Mouse (Mus musculus): ENCODE measurements around the gene Slc35a3. TPM values are rescaled to one million over a fixed set of nuclear protein-coding genes. Genes with fewer than 3 reads are reported as not detected.

The Slc35a3 gene
- total RNA-seq, 2 experiments from 2014 or later = 10.6 to 11.8 TPM

- no peak for DNase-seq
These were observed 74.1 kb downstream of the Slc35a3 start for GRCm38 (mm10) chr3:116638572-116638971.

GRCm38 (mm10) chr3:116637693-116638476, 74.7 kb downstream of the Slc35a3 start:
- DNase-seq = no peak

DNA sequence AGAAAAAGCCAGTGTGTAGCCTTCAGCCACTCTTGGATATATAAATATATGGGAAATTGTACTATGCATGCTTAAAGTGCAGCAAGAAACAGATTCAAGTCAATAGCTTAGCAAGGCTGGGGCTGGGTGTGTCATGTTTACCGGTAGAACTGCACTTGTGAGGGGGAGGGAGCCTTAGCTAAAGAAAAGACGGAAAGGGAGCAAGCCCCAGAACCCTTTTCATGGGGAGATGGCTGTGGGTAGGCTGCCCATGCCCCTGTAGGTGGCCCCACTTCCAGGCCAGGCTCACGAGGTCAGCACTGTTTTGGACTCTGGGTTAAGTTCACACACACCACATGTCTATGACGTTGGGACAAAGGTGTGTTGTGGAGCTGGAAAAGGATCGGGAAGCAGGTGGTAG, 76.8 kb downstream of the Slc35a3 start:
- no peak for DNase-seq

DNA sequence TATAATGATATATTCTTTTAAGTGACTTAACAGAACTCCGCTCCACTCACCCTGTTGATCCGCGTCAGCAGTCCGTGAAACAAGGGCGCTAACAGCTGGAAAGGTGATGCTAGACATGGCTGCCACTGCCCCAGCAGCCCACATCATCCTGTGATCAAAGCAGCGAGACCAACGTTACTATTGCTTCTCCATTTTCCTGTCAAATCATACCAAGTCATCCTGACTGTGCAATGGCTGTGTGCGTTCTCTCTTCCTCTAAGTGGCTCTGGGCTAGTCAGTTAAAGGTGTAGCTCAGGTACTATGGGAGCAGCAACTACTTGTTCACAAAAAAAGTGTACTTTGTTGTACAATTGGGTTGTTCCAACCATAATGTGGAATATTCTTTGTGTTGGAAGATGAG, 77.8 kb downstream of the Slc35a3 start:
- no peak for DNase-seq

DNA sequence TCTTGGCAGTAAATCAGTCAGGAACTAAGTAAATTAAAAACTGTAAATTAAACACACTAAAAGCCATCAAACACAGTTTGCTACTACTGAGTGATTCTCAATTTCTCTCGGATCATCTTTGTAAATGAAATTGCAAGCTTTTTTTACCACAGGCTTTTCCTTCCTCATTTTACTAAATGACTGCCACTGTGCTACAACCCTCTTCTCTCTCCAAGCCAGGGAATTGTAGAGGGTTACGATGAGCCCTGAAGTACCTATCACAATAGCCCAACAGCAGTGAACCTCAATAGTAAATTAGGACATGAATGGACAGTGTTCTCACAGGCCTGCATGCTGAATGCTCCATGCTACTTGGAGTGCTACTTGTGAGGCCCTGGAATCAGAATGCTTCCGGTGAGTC, 78.5 kb downstream of the Slc35a3 start:
- no peak for DNase-seq

GRCm38 (mm10) chr3:116632971-116633370, 79.7 kb downstream of the Slc35a3 start:
- DNase-seq = no peak

DNA sequence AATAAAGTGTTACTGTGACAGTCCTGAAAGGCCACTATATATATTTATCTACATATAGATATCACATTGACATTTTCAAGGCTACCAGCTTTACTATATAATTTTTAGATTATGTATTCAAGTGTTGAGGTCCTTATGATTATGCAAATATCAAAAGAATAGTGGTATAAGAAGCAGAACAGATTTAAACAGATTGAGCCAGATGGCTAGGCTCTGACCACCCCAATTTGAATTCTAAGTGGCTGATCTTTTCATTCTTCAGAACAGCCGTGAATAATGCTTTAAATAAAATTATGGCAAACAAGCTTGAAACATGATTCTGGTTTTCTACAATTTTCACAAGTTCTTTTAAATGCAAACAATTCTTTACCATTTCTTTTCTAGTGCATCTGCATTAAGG, 81.2 kb downstream of the Slc35a3 start:
- DNase-seq = no peak

DNA sequence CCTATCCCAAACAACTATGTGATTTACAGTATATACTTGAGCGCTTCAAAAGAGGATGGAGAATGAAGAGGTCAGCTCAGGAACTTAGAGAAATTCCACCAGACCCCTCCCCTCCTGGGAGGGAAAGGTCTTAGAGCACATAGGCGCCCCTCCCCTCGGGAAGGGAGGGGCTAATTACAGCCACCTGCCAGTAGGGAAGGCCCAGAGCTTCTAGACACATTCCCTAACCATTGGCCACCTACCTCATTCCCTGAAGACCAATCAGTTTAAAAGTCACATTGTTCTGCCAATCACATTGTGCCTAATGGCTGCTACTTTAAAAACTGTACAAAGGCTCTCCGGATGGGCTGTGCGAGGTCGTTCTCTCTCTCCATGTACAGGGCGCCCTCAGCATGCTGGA, 90.0 kb downstream of the Slc35a3 start:
- DNase-seq = no peak

DNA sequence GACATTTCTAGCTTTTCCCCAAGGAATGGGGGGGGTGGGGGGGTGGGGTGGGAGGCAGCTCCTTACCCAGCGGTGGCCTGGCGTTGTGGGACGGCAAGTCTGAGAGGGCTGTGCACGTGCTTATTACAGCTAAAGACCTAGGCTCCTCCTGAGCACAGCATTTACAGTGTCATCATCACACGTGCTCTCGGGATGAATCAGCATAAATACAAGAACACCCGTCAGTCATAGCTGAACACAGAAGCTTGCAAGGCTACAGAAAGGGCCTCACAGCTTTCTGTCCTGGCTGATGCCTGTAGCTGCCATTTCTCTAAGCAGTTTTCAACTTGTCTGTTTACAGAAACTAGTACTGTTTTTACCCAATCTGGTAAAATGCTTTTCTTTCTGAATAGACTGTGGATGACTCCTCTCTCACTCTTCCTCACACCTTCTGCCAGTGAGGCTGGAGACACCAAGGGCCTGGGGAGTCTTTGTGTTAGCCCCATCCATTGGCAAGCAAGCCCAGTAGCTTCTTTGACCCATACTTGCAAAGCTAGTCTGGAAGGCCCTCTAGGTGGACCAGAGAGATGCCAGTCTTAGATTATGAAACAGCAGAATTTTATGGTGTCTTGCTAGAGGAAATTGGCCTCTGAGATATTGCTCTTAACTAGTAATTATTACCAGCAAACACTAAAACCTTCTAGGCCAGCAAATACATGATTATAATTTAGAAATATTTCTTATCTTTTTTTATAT, 91.8 kb downstream of the Slc35a3 start:
- no peak for DNase-seq

Other genes starting within 250 kb of the Slc35a3 start
- 10 to 100 TPM; 19.9 to 20.9 TPM for gene Rtca, start 204.6 kb downstream of the Slc35a3 start, total RNA-seq (2021)
- gene Dbt, start 199.8 kb downstream of the Slc35a3 start, total RNA-seq (2021) = 10 to 100 TPM; 18.4 to 23.1 TPM
- 10 to 100 TPM; 38.4 to 39.8 TPM for gene Lrrc39, start 149.9 kb downstream of the Slc35a3 start, total RNA-seq (2021)
- 1 to 10 TPM; 4.4 to 5.2 TPM for gene Sass6, start 117.8 kb downstream of the Slc35a3 start, total RNA-seq (2021)
- gene Trmt13, start 98.2 kb downstream of the Slc35a3 start, total RNA-seq (2021) = 1 to 10 TPM; 6.9 to 9.3 TPM
- 10 to 100 TPM; 15.9 to 20.0 TPM for gene Mfsd14a, start 50.2 kb downstream of the Slc35a3 start, total RNA-seq (2021)
- not detected for gene Gm43191, start 31.6 kb downstream of the Slc35a3 start, total RNA-seq (2021)
- 100 to 1,000 TPM; 369 to 472 TPM for gene Agl, start 95.3 kb upstream of the Slc35a3 start, total RNA-seq (2021)
- gene Frrs1, start 146.6 kb upstream of the Slc35a3 start, total RNA-seq (2021) = 1 to 10 TPM; 1.9 to 2.8 TPM